Mouse (Mus musculus): ENCODE measurements around the gene Rnaset2a.
"Not testable (repeated sequence)": the region's sequence is repeated elsewhere in the genome, so short reads cannot be mapped to it uniquely, and the experiment has no call there.

The Rnaset2a gene

GRCm38 (mm10) chr17:8138116-8138515 lies 9.8 kb downstream of the Rnaset2a start:
- not testable (repeated sequence) for DNase-seq (ENCODE audit: low spot score)

GRCm38 (mm10) chr17:8130849-8131248 lies 17.0 kb downstream of the Rnaset2a start:
- DNase-seq (ENCODE audit: low spot score), result not testable (repeated sequence)

DNA sequence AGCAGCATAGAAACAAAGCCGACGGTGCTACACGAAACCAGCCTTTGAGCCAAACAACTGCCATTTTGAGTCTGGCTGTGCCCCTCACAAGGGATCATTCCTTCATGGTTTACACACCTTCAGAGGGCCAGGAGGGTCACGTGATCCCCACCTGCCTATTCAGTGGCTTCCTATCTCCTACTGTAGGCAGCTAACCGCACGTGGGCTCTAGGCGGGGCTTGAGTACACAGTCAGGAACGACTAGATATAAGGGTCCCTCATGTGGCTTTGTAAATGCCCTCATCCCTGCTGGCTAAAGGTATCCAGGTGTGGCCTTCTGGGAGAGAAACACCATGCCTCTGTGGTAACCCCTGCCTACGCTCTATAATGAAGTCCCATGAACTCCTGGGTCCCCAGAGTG lies 18.3 kb downstream of the Rnaset2a start:
- not testable (repeated sequence) for DNase-seq (ENCODE audit: low spot score)

- DNase-seq (ENCODE audit: low spot score), result not testable (repeated sequence)
Observed at GRCm38 (mm10) chr17:8128326-8128993, 19.4 kb downstream of the Rnaset2a start.

- not testable (repeated sequence) for DNase-seq (ENCODE audit: low spot score)
Observed at GRCm38 (mm10) chr17:8124586-8124985, 23.3 kb downstream of the Rnaset2a start.

DNA sequence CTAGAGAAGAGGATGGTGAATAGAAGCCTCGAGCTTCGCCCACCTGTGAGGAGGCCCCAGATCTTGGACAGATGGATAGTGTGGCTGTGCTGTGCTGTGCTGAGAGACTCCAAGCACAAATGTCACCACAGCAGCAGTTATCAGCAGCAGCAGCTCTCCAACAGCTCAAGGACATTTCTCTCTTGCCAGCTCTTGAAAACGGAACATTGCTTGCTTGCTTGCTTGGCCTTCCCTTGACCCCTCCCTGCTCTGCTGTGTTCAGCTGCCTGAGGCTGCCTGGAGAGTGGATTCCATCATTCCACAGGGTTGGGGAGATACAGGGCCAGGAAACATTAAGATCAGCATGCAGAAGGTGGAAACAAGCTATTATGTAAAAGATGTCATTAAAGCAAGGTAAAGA lies 24.9 kb downstream of the Rnaset2a start:
- not testable (repeated sequence) for DNase-seq (ENCODE audit: low spot score)

DNA sequence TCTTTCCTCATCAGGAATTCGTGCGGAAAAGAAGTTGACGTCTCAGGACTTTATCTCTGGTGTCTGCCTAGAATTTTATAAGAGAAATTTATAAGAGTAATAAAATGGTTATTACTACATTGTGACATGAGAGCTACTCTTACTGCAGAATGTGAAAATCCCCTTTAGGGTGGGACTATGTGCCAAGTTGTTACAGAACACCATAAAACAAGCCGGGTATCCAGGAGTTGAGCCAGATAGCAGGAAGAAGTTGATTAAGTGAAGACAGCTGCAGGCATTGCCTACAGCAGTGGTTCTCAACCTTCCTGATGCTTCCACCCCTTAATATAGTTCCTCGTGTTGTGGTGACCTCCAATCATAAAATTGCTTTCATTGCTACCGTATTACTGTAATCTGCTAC lies 31.0 kb downstream of the Rnaset2a start:
- DNase-seq (ENCODE audit: low spot score), result not testable (repeated sequence)

DNA sequence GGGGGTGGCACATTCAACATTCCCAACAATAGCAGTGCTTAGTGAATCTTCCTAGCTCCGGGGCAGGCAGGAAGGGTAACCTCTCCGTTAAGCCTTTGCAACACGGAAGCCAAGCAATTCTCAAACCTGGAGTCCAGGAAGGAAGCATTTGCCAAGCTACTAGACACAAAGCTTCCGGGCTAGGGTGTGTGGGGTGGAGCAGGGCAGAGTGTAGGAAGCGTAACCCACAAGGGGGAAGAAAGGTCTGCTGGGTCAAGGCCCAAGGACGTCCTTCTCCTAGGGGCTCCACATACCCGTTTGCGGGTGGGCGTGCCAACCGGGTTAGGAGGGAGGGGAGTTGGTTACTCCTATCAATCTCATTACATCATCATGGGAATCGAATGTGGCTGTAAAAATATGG lies 31.5 kb downstream of the Rnaset2a start:
- not testable (repeated sequence) for DNase-seq (ENCODE audit: low spot score)

GRCm38 (mm10) chr17:8112199-8112598 lies 35.7 kb downstream of the Rnaset2a start:
- DNase-seq (ENCODE audit: low spot score), result not testable (repeated sequence)

DNA sequence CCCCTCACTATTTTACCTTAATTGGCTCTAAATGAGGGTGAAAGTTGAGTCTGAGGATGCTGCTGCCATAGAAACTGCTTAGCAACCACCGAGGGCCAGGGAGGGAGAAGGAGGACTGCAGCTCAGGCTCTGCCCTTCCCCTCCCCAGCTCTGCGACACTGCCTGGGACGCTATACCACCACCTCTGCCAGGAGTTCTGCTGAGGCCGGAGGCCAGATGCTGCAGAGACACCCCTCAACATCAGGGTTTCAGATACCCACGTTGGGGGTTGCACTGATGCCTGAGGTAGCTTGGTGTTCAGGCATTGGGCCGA lies 46.6 kb downstream of the Rnaset2a start:
- not testable (repeated sequence) for DNase-seq (ENCODE audit: low spot score)

DNA sequence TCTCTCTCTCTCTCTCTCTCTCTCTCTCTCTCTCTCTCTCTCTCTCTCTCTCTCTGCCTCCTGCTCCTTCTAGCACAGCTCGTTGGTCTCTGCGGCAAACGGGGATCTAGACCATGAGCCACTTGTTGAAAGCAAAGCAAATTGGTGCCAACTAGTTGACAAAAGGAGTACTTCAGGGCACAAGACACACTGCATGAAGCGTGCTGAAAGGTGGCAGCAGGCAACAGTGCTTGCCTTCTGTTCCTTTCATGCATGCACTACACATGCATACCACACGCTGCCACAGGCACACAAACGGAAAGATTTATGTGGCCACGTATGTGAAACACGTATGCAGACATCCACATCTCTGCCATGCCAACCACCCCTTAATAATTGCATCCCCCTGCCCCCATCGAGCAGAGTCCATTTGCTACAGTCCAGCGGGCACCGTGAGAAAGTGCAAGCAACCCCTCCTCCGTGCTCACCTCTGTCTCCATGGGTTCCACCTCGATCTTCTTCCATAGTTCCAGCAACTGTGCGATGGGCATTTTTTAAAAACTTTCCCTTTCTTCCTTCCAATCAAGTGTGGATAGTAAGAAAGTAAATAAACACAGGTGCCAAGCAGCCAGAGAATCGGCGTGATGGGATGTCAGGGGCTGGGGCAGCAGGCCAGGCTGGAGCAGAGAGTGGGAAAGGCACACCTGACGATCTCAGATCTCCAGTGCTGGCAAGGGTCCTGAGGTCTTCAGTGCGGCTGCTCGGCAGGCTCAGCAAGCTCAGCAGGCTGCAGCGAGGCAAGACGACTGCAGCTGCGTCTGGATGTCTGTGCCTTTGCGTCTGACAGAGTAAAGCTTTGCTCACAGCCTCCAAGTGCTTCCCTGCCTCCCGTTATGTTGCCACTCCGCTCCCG lies 47.2 kb downstream of the Rnaset2a start:
- not testable (repeated sequence) for DNase-seq (ENCODE audit: low spot score)

- not testable (repeated sequence) for DNase-seq (ENCODE audit: low spot score)
Observed at GRCm38 (mm10) chr17:8096199-8096598, 51.7 kb downstream of the Rnaset2a start.

GRCm38 (mm10) chr17:8095653-8096052 lies 52.2 kb downstream of the Rnaset2a start:
- not testable (repeated sequence) for DNase-seq (ENCODE audit: low spot score)

DNA sequence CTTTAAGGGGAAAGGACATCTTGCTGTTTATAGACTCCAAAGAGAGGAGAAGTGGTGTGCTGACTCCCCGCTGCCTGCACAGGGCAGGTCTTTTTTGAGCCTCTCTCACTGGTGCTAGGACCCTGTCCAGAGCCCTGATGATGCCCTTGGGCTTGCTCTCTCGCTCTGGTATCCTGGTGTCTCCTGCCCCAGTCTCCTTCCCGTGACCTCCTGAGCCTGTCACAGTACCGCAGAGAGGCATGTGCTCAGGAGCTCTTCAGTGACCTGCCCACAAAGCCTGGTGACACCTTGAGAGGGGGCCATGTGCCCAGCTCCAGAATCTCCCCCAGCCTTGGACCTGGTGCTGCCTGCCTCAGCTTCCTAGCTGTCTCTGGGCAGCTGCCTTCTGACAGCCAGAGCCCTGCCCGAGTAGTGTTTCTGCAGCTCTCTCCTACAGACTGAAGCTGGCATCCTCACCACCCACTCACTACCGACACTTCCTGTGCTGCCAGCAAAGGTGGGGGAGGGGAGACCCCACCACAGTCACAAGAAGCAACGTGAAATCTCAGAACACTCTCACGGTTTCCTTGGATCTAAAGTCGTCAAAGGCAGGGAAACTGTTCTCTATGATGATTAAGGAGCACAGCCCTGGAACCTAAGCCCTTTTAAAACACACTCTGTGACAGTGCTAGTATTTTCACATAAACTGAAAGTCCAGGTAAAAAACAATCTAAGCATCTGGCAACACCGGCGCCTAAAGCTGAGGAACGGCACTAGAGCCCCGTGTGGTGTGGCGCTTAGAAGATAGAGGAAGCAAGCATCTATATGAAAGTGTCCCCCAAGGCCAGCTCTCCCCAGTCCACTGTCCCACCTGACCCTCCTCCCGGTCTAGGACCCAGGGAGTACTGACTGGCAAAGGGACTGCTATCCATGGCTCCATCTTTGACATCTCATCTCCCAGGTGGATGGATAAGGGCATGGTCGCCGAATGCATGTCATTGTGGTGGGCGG lies 55.1 kb downstream of the Rnaset2a start:
- not testable (repeated sequence) for DNase-seq (ENCODE audit: low spot score)

- not testable (repeated sequence) for DNase-seq (ENCODE audit: low spot score)
Observed at GRCm38 (mm10) chr17:8091320-8091719, 56.6 kb downstream of the Rnaset2a start.

DNA sequence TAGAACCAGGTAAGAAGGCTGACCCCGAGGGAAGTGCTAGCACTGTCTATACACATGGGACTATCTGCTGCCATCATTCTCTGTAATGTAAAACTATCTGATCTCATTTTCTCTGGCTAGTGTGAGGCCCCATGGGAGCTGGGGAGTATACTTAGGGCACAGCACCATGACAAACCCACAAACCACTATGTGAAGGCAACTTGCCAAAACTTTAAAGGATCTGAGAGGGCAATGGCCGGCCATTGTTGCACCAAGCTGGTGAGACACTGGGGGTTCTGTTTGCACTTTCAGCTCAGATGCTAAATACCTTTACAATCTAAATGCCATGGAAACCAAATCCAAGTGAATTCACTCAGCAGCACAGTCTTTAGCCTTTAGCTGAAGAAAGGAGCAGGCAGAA lies 78.0 kb downstream of the Rnaset2a start:
- not testable (repeated sequence) for DNase-seq (ENCODE audit: low spot score)
